In genomic region chr16:92369260-92369659, GRCm38 (mm10) we compare ENCODE assay signal across 9 mouse cellular contexts. TPM values are rescaled to one million over a fixed set of nuclear protein-coding genes. Genes with fewer than 3 reads are reported as not detected.
DNase-seq lines count a peak whose midpoint lies in the region; ATAC-seq and TF ChIP-seq lines count a peak whose summit lies in the region.
"Had no signal": no experiment of that assay in that cellular context is flagged by ENCODE, and none has a peak within 500 bp of the region (broad histone marks: within the 10 kb centered on the region; RNA-seq: fewer than 3 reads in every experiment).

No protein-coding gene starts in this region.

- no peak overlapping the region for H3K27ac ChIP-seq in ES-E14 (ENCODE audit: insufficient read depth, low read depth, low read length, poor library complexity, severe bottlenecking)
- no peak overlapping the region for H3K27ac ChIP-seq in intestine, embryonic 15.5 days
- no peak overlapping the region for H3K27ac ChIP-seq in liver, embryonic 14.5 days
- no peak overlapping the region for H3K27ac ChIP-seq in midbrain, postnatal 0 days (ENCODE audit: low read depth, low read length)

- no peak overlapping the region for H3K9ac ChIP-seq in ES-E14 (ENCODE audit: insufficient read depth, low read depth, low read length, poor library complexity, severe bottlenecking)
- no peak overlapping the region for H3K9ac ChIP-seq in intestine, embryonic 15.5 days
- H3K9ac ChIP-seq in liver, embryonic 14.5 days (replicated peaks), result no peak overlapping the region
- H3K9ac ChIP-seq in midbrain, postnatal 0 days (replicated peaks; ENCODE audit: low read length, poor library complexity, severe bottlenecking), result no peak overlapping the region

- no peak overlapping the region for H3K4me2 ChIP-seq in intestine, embryonic 15.5 days (replicated peaks)
- H3K4me2 ChIP-seq in liver, embryonic 14.5 days (ENCODE audit: low read depth), result peak overlapping the region; percentile 33
- H3K4me2 ChIP-seq in midbrain, postnatal 0 days (ENCODE audit: low read depth, low read length, poor library complexity, severe bottlenecking), result no peak overlapping the region

- peaks cover 6% of the 10 kb centered on the region in 2 experiments; a peak in 3 of 4 replicates for H3K4me1 ChIP-seq in ES-E14 (ENCODE audit: control insufficient read depth in 2 of 2, insufficient read depth in 2 of 2, low read length in 2 of 2, poor library complexity in 1 of 2)
- no peaks in the 10 kb centered on the region for H3K4me1 ChIP-seq in intestine, embryonic 15.5 days (replicated peaks)
- peaks cover 5 to 20% of the 10 kb centered on the region in 2 experiments for H3K4me1 ChIP-seq in liver, embryonic 14.5 days (replicated peaks; ENCODE audit: control insufficient read depth in 2 of 2, insufficient read depth in 2 of 2, low read length in 1 of 2)
- H3K4me1 ChIP-seq in midbrain, postnatal 0 days (ENCODE audit: insufficient read depth, low read length), result no peaks in the 10 kb centered on the region

- peak; percentile 92 for ATAC-seq in intestine, embryonic 15.5 days
- ATAC-seq in liver, embryonic 14.5 days (ENCODE audit: insufficient read depth), result peak; percentile 94
- ATAC-seq in midbrain, postnatal 0 days (ENCODE audit: low FRiP score), result no peak

- H3K9me3 ChIP-seq in ES-E14 (ENCODE audit: control insufficient read depth, insufficient read depth, low read depth, low read length), result no peaks in the 10 kb centered on the region
- no peaks in the 10 kb centered on the region for H3K9me3 ChIP-seq in intestine, embryonic 15.5 days
- H3K9me3 ChIP-seq in liver, embryonic 14.5 days (ENCODE audit: control insufficient read depth, low read length), result no peaks in the 10 kb centered on the region
- no peaks in the 10 kb centered on the region for H3K9me3 ChIP-seq in midbrain, postnatal 0 days (ENCODE audit: low read length)

- in situ Hi-C loops in ES-E14 (cut with MboI; ENCODE audit: low sequenced_read_pairs in 2 of 2, unreplicated experiment in 2 of 2), result no loop called here

- WGBS in intestine, embryonic 15.5 days, result 40% methylated on average over 2 of the region's 2 CpGs
- 12% methylated on average over 2 of the region's 2 CpGs for WGBS in liver, embryonic 14.5 days (ENCODE audit: insufficient replicate concordance)
- WGBS in midbrain, postnatal 0 days, result 64% methylated on average over 2 of the region's 2 CpGs

- no peak for TF ChIP-seq EP300 in liver, embryonic 14.5 days (IDR thresholded peaks at IDR 0.05; ENCODE audit: low read depth)

- no peaks in the 10 kb centered on the region; the same call in 1 of the 2 replicates for H3K27me3 ChIP-seq in intestine, embryonic 15.5 days (replicated peaks)
- no peaks in the 10 kb centered on the region for H3K27me3 ChIP-seq in liver, embryonic 14.5 days (ENCODE audit: control insufficient read depth, insufficient read depth, low read length)
- no peaks in the 10 kb centered on the region for H3K27me3 ChIP-seq in midbrain, postnatal 0 days (ENCODE audit: insufficient read depth, low read length)

- DNase-seq in 3134 (ENCODE audit: extremely low read depth, insufficient read length, low spot score) (peak; percentile 32), ES-E14 (ENCODE audit: low read depth, low spot score) (peak; percentile 52)
- peak; percentile 76 to 87 (median 78) for DNase-seq in liver, embryonic 14.5 days (ENCODE audit: low read depth in 3 of 3, low spot score in 3 of 3)
- no peak for DNase-seq in ovary, adult 18-20 months (ENCODE audit: low spot score)
- DNase-seq in midbrain, postnatal 0 days (ENCODE audit: low spot score), result no peak
- no peak for DNase-seq in ovary, postnatal 36 days (ENCODE audit: low spot score)

- H3K36me3 ChIP-seq in ES-E14 (ENCODE audit: control insufficient read depth, insufficient read depth, low read length, poor library complexity, severe bottlenecking), result no peaks in the 10 kb centered on the region
- H3K36me3 ChIP-seq in intestine, embryonic 15.5 days, result no peaks in the 10 kb centered on the region
- H3K36me3 ChIP-seq in liver, embryonic 14.5 days (replicated peaks; ENCODE audit: control insufficient read depth, insufficient read depth, low read depth), result no peaks in the 10 kb centered on the region
- no peaks in the 10 kb centered on the region for H3K36me3 ChIP-seq in midbrain, postnatal 0 days (ENCODE audit: insufficient read depth, low read length)

- TF ChIP-seq CTCF in liver, embryonic 14.5 days (IDR thresholded peaks at IDR 0.05; ENCODE audit: low read depth), result no peak
- TF ChIP-seq CTCF in midbrain, postnatal 0 days (IDR thresholded peaks at IDR 0.05), result no peak

- no peak overlapping the region for H3K4me3 ChIP-seq in ES-E14 (ENCODE audit: insufficient read depth in 1 of 2, low read depth in 1 of 2, low read length in 2 of 2, poor library complexity in 1 of 2, severe bottlenecking in 1 of 2)
- no peak overlapping the region for H3K4me3 ChIP-seq in intestine, embryonic 15.5 days (replicated peaks)
- H3K4me3 ChIP-seq in liver, embryonic 14.5 days (ENCODE audit: insufficient read depth in 1 of 2, low read depth in 2 of 2, low read length in 2 of 2), result no peak overlapping the region
- H3K4me3 ChIP-seq in midbrain, postnatal 0 days (ENCODE audit: low read depth, low read length), result no peak overlapping the region
- H3K4me3 ChIP-seq: myocyte had no signal

TF ChIP-seq in ES-E14, 5 proteins besides CTCF, POLR2A, EP300 and RAD21:
- TF ChIP-seq ZNF384 (IDR thresholded peaks at IDR 0.05; ENCODE audit: low read depth, low read length) (no peak), MAFK (IDR thresholded peaks at IDR 0.05; ENCODE audit: insufficient read depth, low read depth, low read length) (no peak)

RNA-seq across cellular contexts. Expression of gene Kcne1, which starts 10.0 kb away (rescaled TPM):
- not detected in 2 replicates for total RNA-seq in ES-E14 (2012; rRNA removed)
- polyA plus RNA-seq in intestine, embryonic 15.5 days (2015; fragmentation: Nextera tagmentation; extraction: Ambion mirVana), result 0.25 TPM in 1 of 2 replicates, not detected in the other
- not detected in 2 replicates for polyA plus RNA-seq in liver, embryonic 14.5 days (2012; rRNA removed)
- not detected in 2 replicates for polyA plus RNA-seq in liver, embryonic 14.5 days (2014; fragmentation: Nextera tagmentation; extraction: Ambion mirVana)
- total RNA-seq in midbrain, postnatal 0 days (2014; rRNA removed), result 1.7 TPM in 1 of 2 replicates, not detected in the other
- 0.40 TPM in 1 of 2 replicates, not detected in the other for polyA plus RNA-seq in midbrain, postnatal 0 days (2015; fragmentation: Nextera tagmentation; extraction: Ambion mirVana)
- total RNA-seq: hematopoietic stem cell, adult 5-6 weeks had no signal
- polyA plus RNA-seq: myocyte had no signal

RNA-seq across cellular contexts. Expression of gene Fam243, which starts 48.0 kb away (rescaled TPM):
- total RNA-seq in ES-E14 (2012; rRNA removed), result not detected in 2 replicates
- not detected in 2 replicates for polyA plus RNA-seq in intestine, embryonic 15.5 days (2015; fragmentation: Nextera tagmentation; extraction: Ambion mirVana)
- polyA plus RNA-seq in liver, embryonic 14.5 days (2012; rRNA removed), result 0.01 and 0.02 TPM in 2 replicates
- not detected in 2 replicates for polyA plus RNA-seq in liver, embryonic 14.5 days (2014; fragmentation: Nextera tagmentation; extraction: Ambion mirVana)
- not detected in 2 replicates for total RNA-seq in midbrain, postnatal 0 days (2014; rRNA removed)
- not detected in 2 replicates for polyA plus RNA-seq in midbrain, postnatal 0 days (2015; fragmentation: Nextera tagmentation; extraction: Ambion mirVana)
- total RNA-seq: hematopoietic stem cell, adult 5-6 weeks had no signal
- polyA plus RNA-seq: myocyte had no signal

Comparison
In these comparisons a context has a peak if more than half of its experiments do, and no peak if none do; other contexts are left out.
1. DNase-seq: peak in 3134 (single experiment), ES-E14 (single experiment) and liver, embryonic 14.5 days (3 of 3); none in ovary, adult 18-20 months (single experiment), midbrain, postnatal 0 days (single experiment) and ovary, postnatal 36 days (single experiment).